Mouse (Mus musculus) spleen, adult 2 months (tissue): Measurements from ENCODE around the gene Pawr.

Experiments
- CTCF ChIP-seq: fragments of 200-500 bp; IDR thresholded peaks from 2 replicates; pipeline ENCODE4 v1.5.1; 2011; ENCODE audit warnings: mild to moderate bottlenecking, inconsistent platforms; ENCODE audit not compliant: insufficient read depth, insufficient read length, insufficient replicate concordance; ENCODE audit errors: extremely low read depth
- POLR2A ChIP-seq: fragments of 200-500 bp; IDR thresholded peaks from 2 replicates; pipeline ENCODE4 v1.6.1; 2011; ENCODE audit warnings: low read depth, low read length, inconsistent platforms

GRCm38 (mm10) chr10:108333642-108334041 lies 1.7 kb downstream of the Pawr start:
- TF ChIP-seq CTCF, result no peak
- TF ChIP-seq POLR2A, result no peak
